Mouse (Mus musculus) heart, embryonic 13.5 days (tissue): ENCODE data around the gene Aqp8. TPM values are rescaled to one million over a fixed set of nuclear protein-coding genes. Genes with fewer than 3 reads are reported as not detected.

Source experiments
- ATAC-seq: fragments of 200-750 bp; cut with Nextera tagmentation; 2 replicates; pipeline ENCODE4 v1.8.0; 2017; ENCODE audit warnings: moderate TSS enrichment; ENCODE audit not compliant: insufficient number of reproducible peaks, low FRiP score, low TSS enrichment; ENCODE audit errors: extremely low read depth
- H3K27ac ChIP-seq: fragments of 300-500 bp; sonication (generic); replicated peaks from 2 replicates; pipeline ENCODE4 v1.5.1; 2015; ENCODE audit warnings: moderate library complexity, mild to moderate bottlenecking, inconsistent platforms
- H3K27me3 ChIP-seq: fragments of 300-500 bp; sonication (generic); replicated peaks from 2 replicates; pipeline ENCODE4 v1.6.1; 2015; ENCODE audit warnings: mild to moderate bottlenecking, inconsistent platforms
- H3K36me3 ChIP-seq: fragments of 300-500 bp; sonication (generic); 2 replicates; pipeline ENCODE4 v1.6.1; 2015; ENCODE audit warnings: mild to moderate bottlenecking, inconsistent platforms
- H3K4me1 ChIP-seq: fragments of 300-500 bp; sonication (generic); 2 replicates; pipeline ENCODE4 v1.6.1; 2015; ENCODE audit warnings: inconsistent platforms
- H3K4me2 ChIP-seq: fragments of 300-500 bp; sonication (generic); 2 replicates; pipeline ENCODE4 v1.6.1; 2015; ENCODE audit warnings: inconsistent platforms, mild to moderate bottlenecking, moderate library complexity
- H3K4me3 ChIP-seq: fragments of 300-500 bp; sonication (generic); 2 replicates; pipeline ENCODE4 v1.5.1; 2015; ENCODE audit warnings: moderate library complexity, mild to moderate bottlenecking, inconsistent platforms
- H3K9ac ChIP-seq: fragments of 300-500 bp; sonication (generic); 2 replicates; pipeline ENCODE4 v1.6.1; 2015; ENCODE audit warnings: inconsistent platforms, mild to moderate bottlenecking, moderate library complexity
- H3K9me3 ChIP-seq: fragments of 300-500 bp; sonication (generic); 2 replicates; pipeline ENCODE4 v1.6.1; 2016; ENCODE audit warnings: inconsistent platforms
- WGBS: fragments of 180-500 bp; shearing (Covaris S2); methylation state at CpG from one replicate; pipeline ENCODE4 v1.1.7; 2015; ENCODE audit warnings: mixed read lengths; 5-methylcytosine and 5-hydroxymethylcytosine counted together
- polyA plus RNA-seq: library from polyadenylated mRNA; unstranded; fragments of >200 nt; fragmentation: Nextera tagmentation; extraction: Ambion mirVana; gene quantifications from 2 replicates; pipeline ENCODE4 v1.2.1, GENCODE M21; 2015

The Aqp8 gene
- 1.9 and 3.4 TPM in 2 replicates for polyA plus RNA-seq

- peaks cover 34% of the 10 kb centered on the region for H3K4me1 ChIP-seq
- peak within 1 kb of the TSS; percentile 42 for H3K4me2 ChIP-seq
- 0 out of 2 replicates have a peak within 1 kb of the TSS, but pooled peaks have one; percentile 8 for H3K27ac ChIP-seq
- no peaks in the 10 kb centered on the region for H3K9me3 ChIP-seq
- H3K9ac ChIP-seq, result no peak within 1 kb of the TSS
- H3K4me3 ChIP-seq, result no peak within 1 kb of the TSS
- H3K27me3 ChIP-seq, result no peaks in the 10 kb centered on the region
- 0 out of 2 replicates have a peak, but pooled peaks have one; percentile 51 for ATAC-seq
- H3K36me3 ChIP-seq, result no peaks in the 10 kb centered on the region
- 29% methylated on average over 9 of the region's 9 CpGs for WGBS
These were observed at the start of gene Aqp8 for GRCm38 (mm10) chr7:123462070-123462501. TSS of gene Aqp8 (plus strand) at chr7:123462291.

GRCm38 (mm10) chr7:123416803-123417202, 45.3 kb upstream of the Aqp8 start:
- Histone ChIP-seq H3K36me3 (peaks cover 45% of the 10 kb centered on the region), H3K4me2 (no peak overlapping the region), H3K27ac (no peak overlapping the region), H3K4me3 (no peak overlapping the region), H3K9me3 (no peaks in the 10 kb centered on the region), H3K27me3 (no peaks in the 10 kb centered on the region), H3K4me1 (0 out of 2 replicates have a peak, but pooled peaks cover 4% of the 10 kb centered on the region), H3K9ac (no peak overlapping the region)
- 61% methylated on average over 4 of the region's 4 CpGs for WGBS
- no peak for ATAC-seq

DNA sequence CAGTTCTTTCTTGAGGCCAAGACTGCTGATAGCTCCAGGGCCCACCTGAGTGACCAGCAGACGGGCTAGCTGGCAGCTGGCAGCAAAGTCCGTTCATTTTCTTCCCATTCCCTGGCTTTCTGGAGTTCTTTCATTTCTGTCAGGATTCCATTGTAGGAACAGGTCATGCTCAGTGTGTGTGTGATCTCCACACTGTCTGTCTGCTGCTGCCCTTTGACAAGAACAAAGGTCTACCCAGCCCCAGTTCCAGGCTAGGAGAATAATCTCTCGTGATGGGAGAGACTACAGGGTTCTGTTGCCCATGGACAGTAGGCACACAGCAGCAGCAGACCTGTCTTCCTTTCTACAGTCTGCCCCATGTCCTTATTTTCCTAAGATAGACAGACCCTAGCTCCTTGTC, 44.4 kb upstream of the Aqp8 start:
- ATAC-seq, result no peak
- Histone ChIP-seq H3K4me1 (0 out of 2 replicates have a peak, but pooled peaks cover 4% of the 10 kb centered on the region), H3K27ac (no peak overlapping the region), H3K4me3 (no peak overlapping the region), H3K9me3 (no peaks in the 10 kb centered on the region), H3K9ac (no peak overlapping the region), H3K4me2 (no peak overlapping the region), H3K36me3 (peaks cover 47% of the 10 kb centered on the region), H3K27me3 (no peaks in the 10 kb centered on the region)
- 91% methylated on average over 3 of the region's 3 CpGs for WGBS

GRCm38 (mm10) chr7:123419984-123420383, 42.1 kb upstream of the Aqp8 start:
- Histone ChIP-seq H3K4me2 (no peak overlapping the region), H3K9ac (no peak overlapping the region), H3K4me1 (peaks cover 4% of the 10 kb centered on the region), H3K36me3 (peaks cover 62% of the 10 kb centered on the region), H3K4me3 (no peak overlapping the region), H3K27ac (no peak overlapping the region), H3K27me3 (no peaks in the 10 kb centered on the region), H3K9me3 (no peaks in the 10 kb centered on the region)
- WGBS, result 89% methylated on average over 4 of the region's 4 CpGs
- ATAC-seq, result no peak

DNA sequence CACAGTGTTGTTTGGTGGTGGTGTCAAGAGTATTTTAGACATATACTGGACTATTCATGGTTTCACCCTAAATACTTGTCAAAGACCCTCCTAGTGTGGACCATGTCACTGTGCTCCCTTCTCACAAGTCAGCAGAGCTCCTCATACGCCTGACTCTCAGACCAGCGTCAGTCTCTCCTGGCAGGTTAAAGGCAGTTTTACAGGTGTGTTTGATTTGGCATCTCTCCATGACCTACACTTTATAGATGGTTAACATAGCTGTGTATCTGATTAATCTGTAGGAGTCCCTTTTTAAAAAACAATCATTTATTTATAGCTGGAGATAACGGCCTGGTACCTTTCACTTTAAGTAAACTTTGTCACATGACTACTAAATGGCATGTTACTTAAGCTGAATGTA, 40.1 kb upstream of the Aqp8 start:
- H3K9me3 ChIP-seq, result no peaks in the 10 kb centered on the region
- no peak overlapping the region for H3K9ac ChIP-seq
- peaks cover 15% of the 10 kb centered on the region for H3K4me1 ChIP-seq
- no peak overlapping the region for H3K4me3 ChIP-seq
- H3K27ac ChIP-seq, result no peak overlapping the region
- no peaks in the 10 kb centered on the region for H3K27me3 ChIP-seq
- peaks cover 62% of the 10 kb centered on the region for H3K36me3 ChIP-seq
- H3K4me2 ChIP-seq, result no peak overlapping the region
- WGBS, result 84% methylated on average over 3 of the region's 3 CpGs
- no peak for ATAC-seq

DNA sequence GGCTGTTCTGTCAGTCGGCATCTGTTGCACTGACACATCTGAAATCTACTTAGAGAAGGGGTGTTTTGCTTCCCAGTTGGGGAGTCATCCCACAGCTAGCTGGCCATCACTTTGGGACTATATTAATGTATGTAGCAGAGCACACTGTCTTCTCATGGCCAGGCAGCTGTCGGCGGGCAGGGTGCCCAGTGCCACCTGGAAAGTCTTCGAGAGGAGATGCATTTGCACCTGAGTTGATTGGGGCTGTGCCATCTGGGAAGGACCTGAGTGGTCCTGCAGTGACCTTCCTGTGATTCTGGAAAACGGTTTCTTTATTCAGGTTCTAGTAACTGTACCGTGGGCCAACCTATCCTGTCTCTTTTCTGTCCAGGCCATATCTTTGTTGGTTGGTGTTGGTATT, 37.8 kb upstream of the Aqp8 start:
- Histone ChIP-seq H3K27me3 (no peaks in the 10 kb centered on the region), H3K36me3 (peaks cover 62% of the 10 kb centered on the region), H3K9me3 (no peaks in the 10 kb centered on the region), H3K27ac (no peak overlapping the region), H3K4me3 (no peak overlapping the region), H3K4me1 (peaks cover 15% of the 10 kb centered on the region), H3K4me2 (no peak overlapping the region), H3K9ac (no peak overlapping the region)
- WGBS, result 88% methylated on average over 6 of the region's 6 CpGs
- no peak for ATAC-seq

DNA sequence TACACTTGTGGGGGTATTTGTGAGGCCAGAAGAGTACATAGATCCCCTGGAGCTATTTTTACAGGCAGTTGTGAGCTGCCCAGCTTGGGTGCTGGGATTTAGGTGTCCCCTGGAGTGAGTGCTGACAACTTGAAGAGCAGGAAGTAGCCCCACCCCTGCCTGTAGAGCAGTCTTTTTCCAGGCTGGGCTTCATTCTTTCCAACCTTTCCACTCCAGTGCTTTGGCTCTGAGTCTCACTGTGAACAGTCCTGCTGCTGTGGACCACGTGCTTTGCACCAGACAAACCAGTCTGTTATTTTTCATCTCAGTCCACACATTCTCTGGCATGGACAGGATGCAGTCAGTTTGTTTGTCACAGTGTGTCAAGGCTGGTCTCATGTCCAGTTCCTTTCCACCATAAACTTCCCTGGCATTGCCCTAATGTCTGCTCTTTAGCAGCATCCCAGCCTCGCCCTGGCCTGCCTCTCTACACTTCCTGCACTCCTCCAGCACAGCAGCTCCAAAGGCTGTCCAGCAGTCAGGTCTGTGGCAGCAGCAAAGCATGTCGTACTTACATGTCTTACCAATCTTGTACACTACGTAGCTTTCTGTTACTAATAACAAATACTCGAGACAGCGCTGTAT, 36.8 kb upstream of the Aqp8 start:
- Histone ChIP-seq H3K27me3 (no peaks in the 10 kb centered on the region), H3K9me3 (no peaks in the 10 kb centered on the region), H3K4me2 (no peak overlapping the region), H3K27ac (peak overlapping the region; percentile 69), H3K4me1 (peaks cover 15% of the 10 kb centered on the region), H3K4me3 (no peak overlapping the region), H3K36me3 (peaks cover 58% of the 10 kb centered on the region), H3K9ac (no peak overlapping the region)
- WGBS, result 64% methylated on average over 6 of the region's 6 CpGs
- peak; percentile 63 for ATAC-seq

- Histone ChIP-seq H3K27ac (no peak overlapping the region), H3K27me3 (no peaks in the 10 kb centered on the region), H3K9me3 (no peaks in the 10 kb centered on the region), H3K36me3 (peaks cover 27% of the 10 kb centered on the region), H3K4me1 (peaks cover 13% of the 10 kb centered on the region), H3K9ac (no peak overlapping the region), H3K4me3 (no peak overlapping the region), H3K4me2 (no peak overlapping the region)
- no peak for ATAC-seq
- 68% methylated on average over 8 of the region's 8 CpGs for WGBS
These were observed 32.3 kb upstream of the Aqp8 start for GRCm38 (mm10) chr7:123429624-123430410.

DNA sequence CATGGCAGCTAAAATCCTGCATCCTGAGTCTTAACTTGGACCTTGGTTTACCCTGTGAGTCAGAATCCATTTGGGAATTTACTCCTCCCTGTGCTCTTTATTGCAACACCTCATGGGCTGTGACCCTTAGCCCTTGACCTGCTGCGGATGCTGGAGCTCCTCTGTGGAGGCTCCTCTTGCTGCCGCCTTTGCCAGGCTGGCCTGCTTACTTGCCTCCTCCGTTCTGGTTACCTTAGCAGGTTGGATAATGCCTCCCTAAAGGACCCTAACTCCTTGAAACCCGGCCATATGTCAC, 31.7 kb upstream of the Aqp8 start:
- Histone ChIP-seq H3K27me3 (no peaks in the 10 kb centered on the region), H3K9ac (no peak overlapping the region), H3K4me1 (peaks cover 7% of the 10 kb centered on the region), H3K4me2 (no peak overlapping the region), H3K27ac (no peak overlapping the region), H3K36me3 (peaks cover 27% of the 10 kb centered on the region), H3K4me3 (no peak overlapping the region), H3K9me3 (no peaks in the 10 kb centered on the region)
- ATAC-seq, result no peak
- WGBS, result 73% methylated on average over 4 of the region's 4 CpGs

- WGBS, result 70% methylated on average over 4 of the region's 4 CpGs
- Histone ChIP-seq H3K27me3 (no peaks in the 10 kb centered on the region), H3K4me3 (no peak overlapping the region), H3K9me3 (no peaks in the 10 kb centered on the region), H3K36me3 (peaks cover 27% of the 10 kb centered on the region), H3K4me2 (no peak overlapping the region), H3K4me1 (no peaks in the 10 kb centered on the region), H3K27ac (no peak overlapping the region), H3K9ac (no peak overlapping the region)
- ATAC-seq, result no peak
These were observed 30.9 kb upstream of the Aqp8 start for GRCm38 (mm10) chr7:123431206-123431605.

- H3K27ac ChIP-seq, result no peak overlapping the region
- no peak overlapping the region for H3K4me2 ChIP-seq
- H3K9me3 ChIP-seq, result peaks cover 8% of the 10 kb centered on the region; the same call in 1 of the 2 replicates
- H3K27me3 ChIP-seq, result no peaks in the 10 kb centered on the region
- 53% methylated on average over 1 of the region's 1 CpGs for WGBS
- no peaks in the 10 kb centered on the region for H3K36me3 ChIP-seq
- H3K4me3 ChIP-seq, result no peak overlapping the region
- no peak for ATAC-seq
- peaks cover 6% of the 10 kb centered on the region; the same call in 1 of the 2 replicates for H3K4me1 ChIP-seq
- H3K9ac ChIP-seq, result no peak overlapping the region
These were observed 20.0 kb upstream of the Aqp8 start for GRCm38 (mm10) chr7:123442079-123442478.

- ATAC-seq, result no peak
- 90% methylated on average over 2 of the region's 2 CpGs for WGBS
- no peak overlapping the region for H3K4me2 ChIP-seq
- no peaks in the 10 kb centered on the region for H3K36me3 ChIP-seq
- H3K9ac ChIP-seq, result no peak overlapping the region
- H3K27ac ChIP-seq, result no peak overlapping the region
- no peak overlapping the region for H3K4me3 ChIP-seq
- peaks cover 15% of the 10 kb centered on the region for H3K4me1 ChIP-seq
- H3K9me3 ChIP-seq, result no peaks in the 10 kb centered on the region
- no peaks in the 10 kb centered on the region for H3K27me3 ChIP-seq
These were observed 13.3 kb upstream of the Aqp8 start for GRCm38 (mm10) chr7:123448794-123449193.
